Mouse (Mus musculus): ENCODE results near the gene Fgfr2. TPM values are rescaled to one million over a fixed set of nuclear protein-coding genes. Genes with fewer than 3 reads are reported as not detected.

Fgfr2 gene
- polyA plus RNA-seq, 1 experiment = 0.17 TPM

DNA sequence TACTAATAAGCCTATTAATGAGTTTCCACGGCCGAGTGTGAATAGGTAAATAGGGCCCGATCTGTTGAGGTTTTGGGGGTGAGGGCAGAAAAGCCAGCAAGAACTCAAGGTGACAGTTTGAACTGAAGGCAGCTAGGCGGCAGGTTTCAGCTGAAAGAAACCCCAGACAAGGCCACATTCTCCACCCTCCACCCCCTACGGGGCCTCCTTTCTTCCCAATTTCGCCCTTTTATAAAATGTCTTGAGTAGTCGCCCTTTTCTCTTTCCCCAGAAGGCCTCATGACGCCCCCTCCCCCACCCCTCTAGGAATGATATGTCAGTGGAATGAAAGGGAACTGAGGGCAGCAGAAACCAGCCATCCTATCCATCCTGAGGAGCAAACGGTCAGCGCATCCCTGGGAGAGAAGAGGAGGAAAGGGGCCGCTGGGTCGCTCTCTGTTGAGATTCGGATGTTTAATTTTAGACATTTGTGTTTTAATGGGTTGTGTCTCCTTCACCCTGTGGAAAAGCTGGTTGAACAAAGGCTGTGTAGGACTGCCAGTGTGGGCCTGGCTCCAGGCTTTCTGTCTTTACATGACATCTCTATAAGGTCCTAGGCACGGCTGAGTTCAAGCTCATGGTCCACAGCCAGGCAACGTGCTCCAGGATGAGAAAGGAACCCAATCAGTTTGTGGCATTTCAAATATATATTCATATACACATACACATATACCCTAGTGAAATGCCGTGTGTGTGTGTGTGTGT is 2853.9 kb downstream of the Fgfr2 start:
- TF ChIP-seq POLR2A (IDR thresholded peaks at IDR 0.05; ENCODE audit: insufficient read length, low read depth) (no peak), SRF (IDR thresholded peaks at IDR 0.05; ENCODE audit: control insufficient read depth, insufficient read length, low read depth) (no peak), MYOG (IDR thresholded peaks at IDR 0.05; ENCODE audit: control insufficient read depth in 1 of 3, insufficient read depth in 1 of 3, insufficient read length in 2 of 3, low read depth in 2 of 3) (no peak), TCF3 (IDR thresholded peaks at IDR 0.05; ENCODE audit: insufficient read length, low read depth) (no peak)
- H3K4me2 ChIP-seq (ENCODE audit: low read depth) = no peak overlapping the region

DNA sequence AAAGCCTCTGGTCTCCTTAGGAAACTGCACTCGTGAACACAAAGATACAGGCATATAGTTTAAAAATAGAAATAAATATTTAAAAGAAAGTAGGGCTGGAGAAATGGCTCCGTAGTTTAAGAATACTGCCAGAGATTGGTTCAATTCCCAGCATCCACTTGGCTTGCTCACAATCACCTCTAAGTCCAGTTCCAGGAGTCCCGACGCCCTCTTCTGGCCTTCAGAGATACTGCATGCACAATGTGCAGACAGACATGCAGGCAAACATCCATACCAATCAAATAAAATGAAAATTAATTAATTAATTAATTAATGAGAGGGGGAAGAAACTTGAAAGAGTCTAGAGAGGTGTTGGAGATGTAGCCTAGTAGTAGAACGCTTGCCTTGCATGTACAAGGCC is 2856.1 kb downstream of the Fgfr2 start:
- TF ChIP-seq MAX (IDR thresholded peaks at IDR 0.05; ENCODE audit: low read depth) (no peak), TCF12 (IDR thresholded peaks at IDR 0.05; ENCODE audit: insufficient read depth, poor library complexity, severe bottlenecking) (no peak), POLR2A (IDR thresholded peaks at IDR 0.05; ENCODE audit: insufficient read length, low read depth) (no peak), MYOD1 (IDR thresholded peaks at IDR 0.05; ENCODE audit: control insufficient read depth in 1 of 3, insufficient read length in 2 of 3, low read depth in 2 of 3) (no peak), SRF (IDR thresholded peaks at IDR 0.05; ENCODE audit: control insufficient read depth, insufficient read length, low read depth) (no peak), POLR2AphosphoS2 (IDR thresholded peaks at IDR 0.05; ENCODE audit: insufficient read length, low read depth) (no peak), REST (IDR thresholded peaks at IDR 0.05; ENCODE audit: insufficient read depth, insufficient read length) (no peak), CEBPB (IDR thresholded peaks at IDR 0.05; ENCODE audit: insufficient read depth, poor library complexity, severe bottlenecking) (no peak), MYOG (IDR thresholded peaks at IDR 0.05; ENCODE audit: control insufficient read depth in 1 of 3, insufficient read depth in 1 of 3, insufficient read length in 2 of 3, low read depth in 2 of 3) (no peak), TCF3 (IDR thresholded peaks at IDR 0.05; ENCODE audit: insufficient read length, low read depth) (no peak), USF1 (IDR thresholded peaks at IDR 0.05; ENCODE audit: low read depth) (no peak)

More for the DNA sequence above, 2853.9 kb downstream of the Fgfr2 start:
- H3K79me2 ChIP-seq (ENCODE audit: control insufficient read depth, insufficient read depth) = no peaks in the 10 kb centered on the region
- peaks cover 32% of the 10 kb centered on the region for H3K27me3 ChIP-seq (ENCODE audit: control insufficient read depth, insufficient read depth, insufficient read length)
- H3K4me3 ChIP-seq = no peak overlapping the region
- H3ac ChIP-seq (ENCODE audit: control insufficient read depth, insufficient read length) = no peak overlapping the region
- H3K36me3 ChIP-seq (ENCODE audit: control insufficient read depth, insufficient read depth) = no peaks in the 10 kb centered on the region

DNA sequence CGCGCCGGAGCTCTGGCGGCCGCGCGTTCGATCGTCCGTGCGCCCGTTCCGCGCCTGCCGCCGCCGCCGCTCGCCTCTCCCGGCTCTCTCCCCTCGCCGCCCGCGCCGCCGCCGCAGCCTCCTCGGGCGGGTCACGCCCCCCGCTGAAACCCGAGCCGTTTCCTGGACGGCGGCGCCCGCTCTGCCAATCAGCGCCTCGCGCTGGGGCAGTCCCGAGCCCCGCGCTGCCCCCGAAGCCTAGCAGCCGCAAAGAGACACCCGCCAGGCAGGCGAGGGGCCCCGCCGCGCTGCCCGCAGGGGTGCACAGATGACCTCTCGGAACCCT is 2857.0 kb downstream of the Fgfr2 start:
- Histone ChIP-seq H3K4me3 (no peak overlapping the region), H3ac (ENCODE audit: control insufficient read depth, insufficient read length) (peak overlapping the region; percentile 12), H3K4me2 (ENCODE audit: low read depth) (peak overlapping the region; percentile 72), H3K27me3 (ENCODE audit: control insufficient read depth, insufficient read depth, insufficient read length) (peaks cover 32% of the 10 kb centered on the region), H3K36me3 (ENCODE audit: control insufficient read depth, insufficient read depth) (no peaks in the 10 kb centered on the region), H3K79me2 (ENCODE audit: control insufficient read depth, insufficient read depth) (no peaks in the 10 kb centered on the region)
- TF ChIP-seq TCF3 (IDR thresholded peaks at IDR 0.05; ENCODE audit: insufficient read length, low read depth) (no peak), SRF (IDR thresholded peaks at IDR 0.05; ENCODE audit: control insufficient read depth, insufficient read length, low read depth) (no peak), E2F4 (IDR thresholded peaks at IDR 0.05; ENCODE audit: insufficient read depth) (no peak), MYOD1 (IDR thresholded peaks at IDR 0.05; ENCODE audit: control insufficient read depth in 1 of 3, insufficient read length in 2 of 3, low read depth in 2 of 3) (no peak), MYOG (IDR thresholded peaks at IDR 0.05; ENCODE audit: control insufficient read depth in 1 of 3, insufficient read depth in 1 of 3, insufficient read length in 2 of 3, low read depth in 2 of 3) (no peak), REST (IDR thresholded peaks at IDR 0.05; ENCODE audit: insufficient read depth, insufficient read length) (no peak)

More for the DNA sequence above, 2856.1 kb downstream of the Fgfr2 start:
- H3K4me2 ChIP-seq (ENCODE audit: low read depth) = no peak overlapping the region
- no peak overlapping the region for H3K4me3 ChIP-seq
- H3ac ChIP-seq (ENCODE audit: control insufficient read depth, insufficient read length) = no peak overlapping the region
- no peaks in the 10 kb centered on the region for H3K79me2 ChIP-seq (ENCODE audit: control insufficient read depth, insufficient read depth)
- no peaks in the 10 kb centered on the region for H3K36me3 ChIP-seq (ENCODE audit: control insufficient read depth, insufficient read depth)
- peaks cover 38% of the 10 kb centered on the region for H3K27me3 ChIP-seq (ENCODE audit: control insufficient read depth, insufficient read depth, insufficient read length)

DNA sequence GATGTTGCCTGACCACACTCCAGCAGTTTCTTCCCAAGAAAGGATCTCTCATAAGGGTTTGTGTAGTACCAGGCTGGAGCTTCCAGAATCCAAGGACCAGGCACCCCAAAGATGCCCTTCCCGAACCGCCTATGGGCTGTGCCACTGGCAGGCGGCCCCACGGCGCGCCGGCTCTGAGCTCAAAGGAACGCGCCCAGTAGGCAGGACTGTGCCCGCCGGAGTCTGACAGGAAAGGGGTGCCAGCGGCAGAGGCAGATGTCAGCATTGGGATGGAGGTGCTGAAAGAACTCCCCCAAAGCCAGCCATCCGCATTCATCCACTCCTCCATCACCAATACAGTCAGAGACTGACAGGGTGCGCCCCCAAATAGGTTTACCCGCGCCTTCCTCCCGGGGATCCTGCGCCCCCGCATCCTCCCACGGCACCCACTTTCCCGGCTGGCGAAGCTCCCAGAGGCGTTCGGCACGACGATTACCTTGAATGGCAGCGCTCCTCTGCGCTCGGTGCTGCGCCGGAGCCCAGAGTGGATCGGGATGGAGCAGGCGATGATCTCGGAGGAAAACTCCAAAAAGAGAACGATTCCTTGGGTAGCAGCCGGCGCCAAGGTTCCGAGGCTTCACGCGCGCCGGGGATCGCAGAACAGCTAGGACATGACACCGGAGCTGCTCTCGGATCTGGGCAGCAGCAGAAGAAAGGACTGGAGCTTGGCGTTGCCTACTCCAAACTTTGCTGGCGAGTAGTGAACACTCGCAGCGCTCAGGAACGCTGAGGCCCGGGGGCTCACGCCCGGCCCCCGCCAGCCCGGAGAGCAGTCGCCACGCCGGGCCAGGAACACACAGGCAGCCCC is 2857.6 kb downstream of the Fgfr2 start:
- H3K4me2 ChIP-seq (ENCODE audit: low read depth) = peak overlapping the region; percentile 72
- no peak for TF ChIP-seq SRF (IDR thresholded peaks at IDR 0.05; ENCODE audit: control insufficient read depth, insufficient read length, low read depth)
- TF ChIP-seq REST (IDR thresholded peaks at IDR 0.05; ENCODE audit: insufficient read depth, insufficient read length) = no peak
- no peak for TF ChIP-seq CEBPB (IDR thresholded peaks at IDR 0.05; ENCODE audit: insufficient read depth, poor library complexity, severe bottlenecking)
- no peak for TF ChIP-seq USF1 (IDR thresholded peaks at IDR 0.05; ENCODE audit: low read depth)
- TF ChIP-seq TCF3 (IDR thresholded peaks at IDR 0.05; ENCODE audit: insufficient read length, low read depth) = no peak
- no peak for TF ChIP-seq E2F4 (IDR thresholded peaks at IDR 0.05; ENCODE audit: insufficient read depth)
- TF ChIP-seq TCF12 (IDR thresholded peaks at IDR 0.05; ENCODE audit: insufficient read depth, poor library complexity, severe bottlenecking) = no peak
- TF ChIP-seq MYOD1 (IDR thresholded peaks at IDR 0.05; ENCODE audit: control insufficient read depth in 1 of 3, insufficient read length in 2 of 3, low read depth in 2 of 3) = no peak
- no peak for TF ChIP-seq MYOG (IDR thresholded peaks at IDR 0.05; ENCODE audit: control insufficient read depth in 1 of 3, insufficient read depth in 1 of 3, insufficient read length in 2 of 3, low read depth in 2 of 3)
- TF ChIP-seq POLR2AphosphoS2 (IDR thresholded peaks at IDR 0.05; ENCODE audit: insufficient read length, low read depth) = no peak
- TF ChIP-seq MAX (IDR thresholded peaks at IDR 0.05; ENCODE audit: low read depth) = no peak
- no peak for TF ChIP-seq POLR2A (IDR thresholded peaks at IDR 0.05; ENCODE audit: insufficient read length, low read depth)
- H3K36me3 ChIP-seq (ENCODE audit: control insufficient read depth, insufficient read depth) = no peaks in the 10 kb centered on the region
- no peak overlapping the region for H3K4me3 ChIP-seq
- H3K79me2 ChIP-seq (ENCODE audit: control insufficient read depth, insufficient read depth) = no peaks in the 10 kb centered on the region
- peaks cover 28% of the 10 kb centered on the region for H3K27me3 ChIP-seq (ENCODE audit: control insufficient read depth, insufficient read depth, insufficient read length)
- H3ac ChIP-seq (ENCODE audit: control insufficient read depth, insufficient read length) = peak overlapping the region; percentile 12
